Mouse (Mus musculus) thymus, adult 2 months (tissue): ENCODE measurements at regions not wholly inside any gene's neighbourhood (a gene's known extent, or its start where the extent isn't known, plus 50 kb on each side); places are given as distances from the start of the nearest gene placed in this dataset.

ENCODE experiments used
- DNase-seq: peaks from one replicate; pipeline ENCODE4 v3.0.0; 2021
- H3K27ac ChIP-seq: fragments of 200-500 bp; 2 replicates; pipeline ENCODE4 v1.5.1; 2012; ENCODE audit warnings: low read length, control low read depth; ENCODE audit not compliant: control insufficient read depth, insufficient read depth
- H3K27me3 ChIP-seq: fragments of 200-500 bp; 2 replicates; pipeline ENCODE4 v1.6.1; 2012; ENCODE audit warnings: mild to moderate bottlenecking, low read length, moderate library complexity, mixed read lengths; ENCODE audit not compliant: control insufficient read depth, insufficient read depth
- H3K36me3 ChIP-seq: fragments of 200-500 bp; 2 replicates; pipeline ENCODE4 v1.6.1; 2012; ENCODE audit warnings: mild to moderate bottlenecking, low read length, moderate library complexity; ENCODE audit not compliant: control insufficient read depth, insufficient read depth
- H3K4me1 ChIP-seq: fragments of 200-500 bp; replicated peaks from 2 replicates; pipeline ENCODE4 v1.6.1; 2012; ENCODE audit warnings: low read length; ENCODE audit not compliant: control insufficient read depth, insufficient read depth
- H3K4me3 ChIP-seq: fragments of 200-500 bp; 2 replicates; pipeline ENCODE4 v1.5.1; 2012; ENCODE audit warnings: mild to moderate bottlenecking, low read length, control low read depth, moderate library complexity; ENCODE audit not compliant: control insufficient read depth, insufficient read depth
- CTCF ChIP-seq: fragments of 200-500 bp; IDR thresholded peaks from 2 replicates; pipeline ENCODE4 v1.5.1; 2012; ENCODE audit warnings: mild to moderate bottlenecking, control low read depth, low read length, moderate library complexity, borderline replicate concordance; ENCODE audit not compliant: control insufficient read depth, poor library complexity, insufficient read depth; ENCODE audit errors: extremely low read depth
- POLR2A ChIP-seq: fragments of 200-500 bp; IDR thresholded peaks from 2 replicates; pipeline ENCODE4 v1.6.1; 2012; ENCODE audit warnings: mild to moderate bottlenecking, low read length, control low read depth, moderate library complexity; ENCODE audit not compliant: control insufficient read depth, poor library complexity, insufficient read depth; ENCODE audit errors: extremely low read depth
- WGBS: fragments of 180-500 bp; shearing (Covaris S2); methylation state at CpG from one replicate; pipeline ENCODE4 v1.1.7; 2018; 5-methylcytosine and 5-hydroxymethylcytosine counted together

GRCm38 (mm10) chr11:114291258-114291657 is 224.4 kb upstream of the Sdk2 start:
- Histone ChIP-seq H3K27me3 (no peaks in the 10 kb centered on the region), H3K27ac (no peak overlapping the region), H3K4me1 (peaks cover 16% of the 10 kb centered on the region), H3K36me3 (no peaks in the 10 kb centered on the region), H3K4me3 (no peak overlapping the region)
- TF ChIP-seq POLR2A (no peak), CTCF (no peak)
- 86% methylated on average over 5 of the region's 5 CpGs for WGBS
- no peak for DNase-seq

- no peaks in the 10 kb centered on the region for H3K27me3 ChIP-seq
- H3K36me3 ChIP-seq = no peaks in the 10 kb centered on the region
- no peak for TF ChIP-seq POLR2A
- no peak for TF ChIP-seq CTCF
- WGBS = 97% methylated on average over 1 of the region's 1 CpGs
- H3K4me3 ChIP-seq = no peak overlapping the region
- H3K4me1 ChIP-seq = peaks cover 11% of the 10 kb centered on the region
- no peak for DNase-seq
- no peak overlapping the region for H3K27ac ChIP-seq
Measured at GRCm38 (mm10) chr11:114289946-114290345, 223.1 kb upstream of the Sdk2 start.

- Histone ChIP-seq H3K27ac (no peak overlapping the region), H3K4me3 (no peak overlapping the region), H3K27me3 (no peaks in the 10 kb centered on the region), H3K4me1 (peaks cover 2% of the 10 kb centered on the region; the same call in 1 of the 2 replicates), H3K36me3 (no peaks in the 10 kb centered on the region)
- no peak for DNase-seq
- TF ChIP-seq POLR2A = no peak
- no peak for TF ChIP-seq CTCF
- WGBS = 90% methylated on average over 20 of the region's 20 CpGs
Measured at GRCm38 (mm10) chr11:114284820-114285666, 218.2 kb upstream of the Sdk2 start.

GRCm38 (mm10) chr11:114283208-114283607 is 216.4 kb upstream of the Sdk2 start:
- WGBS = 36% methylated on average over 5 of the region's 5 CpGs
- DNase-seq = peak; percentile 65
- Histone ChIP-seq H3K27me3 (no peaks in the 10 kb centered on the region), H3K27ac (no peak overlapping the region), H3K36me3 (no peaks in the 10 kb centered on the region), H3K4me1 (peaks cover 2% of the 10 kb centered on the region; the same call in 1 of the 2 replicates), H3K4me3 (no peak overlapping the region)
- no peak for TF ChIP-seq POLR2A
- no peak for TF ChIP-seq CTCF

GRCm38 (mm10) chr11:114282566-114282965 is 215.7 kb upstream of the Sdk2 start:
- no peak overlapping the region for H3K27ac ChIP-seq
- TF ChIP-seq POLR2A = no peak
- no peak for TF ChIP-seq CTCF
- no peaks in the 10 kb centered on the region for H3K27me3 ChIP-seq
- no peaks in the 10 kb centered on the region for H3K36me3 ChIP-seq
- no peak overlapping the region for H3K4me3 ChIP-seq
- WGBS = 88% methylated on average over 5 of the region's 5 CpGs
- DNase-seq = no peak
- peaks cover 2% of the 10 kb centered on the region; the same call in 1 of the 2 replicates for H3K4me1 ChIP-seq

- no peak for DNase-seq
- no peaks in the 10 kb centered on the region for H3K36me3 ChIP-seq
- no peak overlapping the region for H3K4me3 ChIP-seq
- H3K27me3 ChIP-seq = no peaks in the 10 kb centered on the region
- TF ChIP-seq POLR2A (no peak), CTCF (no peak)
- H3K27ac ChIP-seq = no peak overlapping the region
- no peaks in the 10 kb centered on the region for H3K4me1 ChIP-seq
- 93% methylated on average over 9 of the region's 9 CpGs for WGBS
Measured at GRCm38 (mm10) chr11:114281846-114282245, 215.0 kb upstream of the Sdk2 start.

- 91% methylated on average over 14 of the region's 14 CpGs for WGBS
- TF ChIP-seq POLR2A = no peak
- no peak for TF ChIP-seq CTCF
- no peaks in the 10 kb centered on the region for H3K27me3 ChIP-seq
- no peaks in the 10 kb centered on the region; the same call in 1 of the 2 replicates for H3K4me1 ChIP-seq
- H3K4me3 ChIP-seq = no peak overlapping the region
- H3K36me3 ChIP-seq = no peaks in the 10 kb centered on the region
- no peak for DNase-seq
- H3K27ac ChIP-seq = no peak overlapping the region
Measured at GRCm38 (mm10) chr11:114281041-114281695, 214.3 kb upstream of the Sdk2 start.
